Mouse (Mus musculus): Measurements from ENCODE around the gene Naa80. TPM values are rescaled to one million over a fixed set of nuclear protein-coding genes. Genes with fewer than 3 reads are reported as not detected.
A peak's percentile ranks its signal among the peaks of the same experiment; 100 is the strongest.

The Naa80 gene
- 16.9 and 21.1 TPM in 2 replicates for polyA plus RNA-seq (2012; ENCODE audit: insufficient read depth, insufficient read length, missing spikeins)

GRCm38 (mm10) chr9:107578587-107578986, at the start of gene Naa80:
Naa80 (plus strand) TSS chr9:107578887.
- Histone ChIP-seq H3K27ac (ENCODE audit: insufficient read depth, low read depth, low read length) (peak within 1 kb of the TSS; percentile 84), H3K4me3 (ENCODE audit: insufficient read depth, low read length) (peak within 1 kb of the TSS; percentile 2; the same call in 1 of the 2 replicates), H3K4me1 (ENCODE audit: control insufficient read depth, insufficient read depth, low read length) (peaks cover 29% of the 10 kb centered on the region)
- no peak for TF ChIP-seq POLR2A (IDR thresholded peaks at IDR 0.05; ENCODE audit: borderline replicate concordance, low read depth, low read length)
- TF ChIP-seq CTCF (IDR thresholded peaks at IDR 0.05; ENCODE audit: low read depth, low read length) = no peak

- H3K27ac ChIP-seq (ENCODE audit: insufficient read depth, low read depth, low read length) = peak within 1 kb of the TSS; percentile 79
- TF ChIP-seq POLR2A (IDR thresholded peaks at IDR 0.05; ENCODE audit: borderline replicate concordance, low read depth, low read length) = no peak
- TF ChIP-seq CTCF (IDR thresholded peaks at IDR 0.05; ENCODE audit: low read depth, low read length) = no peak
- peak within 1 kb of the TSS; percentile 81 for H3K4me3 ChIP-seq (ENCODE audit: insufficient read depth, low read length)
- H3K4me1 ChIP-seq (ENCODE audit: control insufficient read depth, insufficient read depth, low read length) = peaks cover 11% of the 10 kb centered on the region
Measured at GRCm38 (mm10) chr9:107533791-107534407, 44.8 kb upstream of the Naa80 start, which contains the start of gene Tmem115. Tmem115 (plus strand) TSS chr9:107533945.

- Histone ChIP-seq H3K27ac (ENCODE audit: insufficient read depth, low read depth, low read length) (peak overlapping the region; percentile 79), H3K4me3 (ENCODE audit: insufficient read depth, low read length) (peak overlapping the region; percentile 81), H3K4me1 (ENCODE audit: control insufficient read depth, insufficient read depth, low read length) (peaks cover 11% of the 10 kb centered on the region)
- TF ChIP-seq CTCF (IDR thresholded peaks at IDR 0.05; ENCODE audit: low read depth, low read length) = no peak
- no peak for TF ChIP-seq POLR2A (IDR thresholded peaks at IDR 0.05; ENCODE audit: borderline replicate concordance, low read depth, low read length)
Measured at GRCm38 (mm10) chr9:107534408-107535202, 44.1 kb upstream of the Naa80 start.

- Histone ChIP-seq H3K4me3 (ENCODE audit: insufficient read depth, low read length) (no peak overlapping the region), H3K27ac (ENCODE audit: insufficient read depth, low read depth, low read length) (no peak overlapping the region), H3K4me1 (ENCODE audit: control insufficient read depth, insufficient read depth, low read length) (peaks cover 17% of the 10 kb centered on the region)
- TF ChIP-seq POLR2A (IDR thresholded peaks at IDR 0.05; ENCODE audit: borderline replicate concordance, low read depth, low read length) = no peak
- TF ChIP-seq CTCF (IDR thresholded peaks at IDR 0.05; ENCODE audit: low read depth, low read length) = no peak
Measured at GRCm38 (mm10) chr9:107538231-107538630, 40.5 kb upstream of the Naa80 start.

GRCm38 (mm10) chr9:107538711-107539110, 40.0 kb upstream of the Naa80 start:
- Histone ChIP-seq H3K27ac (ENCODE audit: insufficient read depth, low read depth, low read length) (no peak overlapping the region), H3K4me3 (ENCODE audit: insufficient read depth, low read length) (no peak overlapping the region), H3K4me1 (ENCODE audit: control insufficient read depth, insufficient read depth, low read length) (peaks cover 17% of the 10 kb centered on the region)
- TF ChIP-seq CTCF (IDR thresholded peaks at IDR 0.05; ENCODE audit: low read depth, low read length) = no peak
- TF ChIP-seq POLR2A (IDR thresholded peaks at IDR 0.05; ENCODE audit: borderline replicate concordance, low read depth, low read length) = no peak

GRCm38 (mm10) chr9:107539940-107540339, 38.7 kb upstream of the Naa80 start:
- TF ChIP-seq POLR2A (IDR thresholded peaks at IDR 0.05; ENCODE audit: borderline replicate concordance, low read depth, low read length) (no peak), CTCF (IDR thresholded peaks at IDR 0.05; ENCODE audit: low read depth, low read length) (no peak)
- Histone ChIP-seq H3K4me1 (ENCODE audit: control insufficient read depth, insufficient read depth, low read length) (peaks cover 17% of the 10 kb centered on the region), H3K27ac (ENCODE audit: insufficient read depth, low read depth, low read length) (no peak overlapping the region), H3K4me3 (ENCODE audit: insufficient read depth, low read length) (no peak overlapping the region)

- peaks cover 17% of the 10 kb centered on the region for H3K4me1 ChIP-seq (ENCODE audit: control insufficient read depth, insufficient read depth, low read length)
- no peak for TF ChIP-seq POLR2A (IDR thresholded peaks at IDR 0.05; ENCODE audit: borderline replicate concordance, low read depth, low read length)
- H3K4me3 ChIP-seq (ENCODE audit: insufficient read depth, low read length) = no peak overlapping the region
- H3K27ac ChIP-seq (ENCODE audit: insufficient read depth, low read depth, low read length) = no peak overlapping the region
Measured at GRCm38 (mm10) chr9:107540420-107540819, 38.3 kb upstream of the Naa80 start.

GRCm38 (mm10) chr9:107541005-107541404, 37.7 kb upstream of the Naa80 start:
- Histone ChIP-seq H3K4me3 (ENCODE audit: insufficient read depth, low read length) (peak overlapping the region; percentile 67), H3K4me1 (ENCODE audit: control insufficient read depth, insufficient read depth, low read length) (peaks cover 15% of the 10 kb centered on the region)

GRCm38 (mm10) chr9:107541474-107542351, 37.0 kb upstream of the Naa80 start, which contains the start of the genes Cyb561d2 and Nprl2:
Cyb561d2 (minus strand) TSS chr9:107542193.
Nprl2 (plus strand) TSS chr9:107542226.
- peak within 1 kb of the TSS; percentile 32 for H3K27ac ChIP-seq (ENCODE audit: insufficient read depth, low read depth, low read length)
- peaks cover 11% of the 10 kb centered on the region for H3K4me1 ChIP-seq (ENCODE audit: control insufficient read depth, insufficient read depth, low read length)
- peak; percentile 80 for TF ChIP-seq POLR2A (IDR thresholded peaks at IDR 0.05; ENCODE audit: borderline replicate concordance, low read depth, low read length)
- no peak for TF ChIP-seq CTCF (IDR thresholded peaks at IDR 0.05; ENCODE audit: low read depth, low read length)
- H3K4me3 ChIP-seq (ENCODE audit: insufficient read depth, low read length) = peak within 1 kb of the TSS; percentile 67

More at GRCm38 (mm10) chr9:107541005-107541404, 37.7 kb upstream of the Naa80 start:
- H3K27ac ChIP-seq (ENCODE audit: insufficient read depth, low read depth, low read length) = no peak overlapping the region
- TF ChIP-seq POLR2A (IDR thresholded peaks at IDR 0.05; ENCODE audit: borderline replicate concordance, low read depth, low read length) = no peak
- no peak for TF ChIP-seq CTCF (IDR thresholded peaks at IDR 0.05; ENCODE audit: low read depth, low read length)

All from bone marrow macrophage, adult 2 months (primary cell).